Mouse (Mus musculus) intestine, postnatal 0 days (tissue): Measurements from ENCODE around the gene Zfp316. TPM values are rescaled to one million over a fixed set of nuclear protein-coding genes. Genes with fewer than 3 reads are reported as not detected.

ENCODE experiments used
- ATAC-seq: fragments of 200-750 bp; cut with Nextera tagmentation; 2 replicates; pipeline ENCODE4 v1.8.0; 2017; ENCODE audit warnings: mild to moderate bottlenecking, moderate TSS enrichment, moderate library complexity
- H3K27ac ChIP-seq: fragments of 300-500 bp; sonication (generic); 2 replicates; pipeline ENCODE4 v1.5.1; 2014; ENCODE audit warnings: mild to moderate bottlenecking, low read depth, low read length, moderate library complexity
- H3K27me3 ChIP-seq: fragments of 300-500 bp; sonication (generic); replicated peaks from 2 replicates; pipeline ENCODE4 v1.6.1; 2014; ENCODE audit warnings: low read length, mixed read lengths; ENCODE audit not compliant: control insufficient read depth, insufficient read depth
- H3K36me3 ChIP-seq: fragments of 300-500 bp; sonication (generic); 2 replicates; pipeline ENCODE4 v1.6.1; 2014; ENCODE audit warnings: mild to moderate bottlenecking, moderate library complexity; ENCODE audit not compliant: control insufficient read depth, insufficient read depth
- H3K4me1 ChIP-seq: fragments of 300-500 bp; sonication (generic); replicated peaks from 2 replicates; pipeline ENCODE4 v1.6.1; 2014; ENCODE audit warnings: antibody characterized with exemption, low read length, mixed read lengths; ENCODE audit not compliant: control insufficient read depth, insufficient read depth
- H3K4me2 ChIP-seq: fragments of 300-500 bp; sonication (generic); replicated peaks from 2 replicates; pipeline ENCODE4 v1.6.1; 2014; ENCODE audit warnings: low read depth, mild to moderate bottlenecking, moderate library complexity
- H3K4me3 ChIP-seq: fragments of 300-500 bp; sonication (generic); 2 replicates; pipeline ENCODE4 v1.5.1; 2014; ENCODE audit warnings: low read depth, low read length
- H3K9ac ChIP-seq: fragments of 300-500 bp; sonication (generic); 2 replicates; pipeline ENCODE4 v1.6.1; 2014; ENCODE audit warnings: mild to moderate bottlenecking, low read depth, low read length
- H3K9me3 ChIP-seq: fragments of 300-500 bp; sonication (generic); 2 replicates; pipeline ENCODE4 v1.6.1; 2016; ENCODE audit warnings: mixed run types; ENCODE audit not compliant: control insufficient read depth
- CTCF ChIP-seq: sonication (generic); IDR thresholded peaks from 2 replicates; pipeline ENCODE4 v1.5.1; 2016; ENCODE audit warnings: low read depth, mild to moderate bottlenecking, control low read depth, antibody characterized with exemption, moderate library complexity
- WGBS: fragments of 180-500 bp; shearing (Covaris S2); extraction: QIAGEN DNeasy Blood & Tissue Kit; methylation state at CpG from one replicate; pipeline ENCODE4 v1.1.7; 2014; 5-methylcytosine and 5-hydroxymethylcytosine counted together
- polyA plus RNA-seq: library from polyadenylated mRNA; unstranded; fragments of >200 nt; fragmentation: Nextera tagmentation; extraction: Ambion mirVana; gene quantifications from 2 replicates; pipeline ENCODE4 v1.2.1, GENCODE M21; 2015

Zfp316 gene
- polyA plus RNA-seq, 1 experiment from 2014 or later, result 0.86 TPM

GRCm38 (mm10) chr5:143272108-143272507 is 2.3 kb upstream of the Zfp316 start:
- TF ChIP-seq CTCF, result no peak
- Histone ChIP-seq H3K4me1 (0 out of 2 replicates have a peak, but pooled peaks cover 3% of the 10 kb centered on the region), H3K27ac (no peak overlapping the region), H3K9ac (no peak overlapping the region), H3K4me3 (no peak overlapping the region), H3K36me3 (no peaks in the 10 kb centered on the region), H3K9me3 (no peaks in the 10 kb centered on the region), H3K27me3 (no peaks in the 10 kb centered on the region), H3K4me2 (no peak overlapping the region)
- ATAC-seq, result no peak
- 77% methylated on average over 3 of the region's 3 CpGs for WGBS

- Histone ChIP-seq H3K36me3 (no peaks in the 10 kb centered on the region), H3K9me3 (no peaks in the 10 kb centered on the region), H3K4me2 (no peak overlapping the region), H3K4me1 (0 out of 2 replicates have a peak, but pooled peaks cover 3% of the 10 kb centered on the region), H3K9ac (no peak overlapping the region), H3K27me3 (no peaks in the 10 kb centered on the region), H3K27ac (no peak overlapping the region), H3K4me3 (no peak overlapping the region)
- 84% methylated on average over 6 of the region's 6 CpGs for WGBS
- ATAC-seq, result no peak
- TF ChIP-seq CTCF, result no peak
These were observed 1.8 kb upstream of the Zfp316 start for GRCm38 (mm10) chr5:143271642-143272041.

DNA sequence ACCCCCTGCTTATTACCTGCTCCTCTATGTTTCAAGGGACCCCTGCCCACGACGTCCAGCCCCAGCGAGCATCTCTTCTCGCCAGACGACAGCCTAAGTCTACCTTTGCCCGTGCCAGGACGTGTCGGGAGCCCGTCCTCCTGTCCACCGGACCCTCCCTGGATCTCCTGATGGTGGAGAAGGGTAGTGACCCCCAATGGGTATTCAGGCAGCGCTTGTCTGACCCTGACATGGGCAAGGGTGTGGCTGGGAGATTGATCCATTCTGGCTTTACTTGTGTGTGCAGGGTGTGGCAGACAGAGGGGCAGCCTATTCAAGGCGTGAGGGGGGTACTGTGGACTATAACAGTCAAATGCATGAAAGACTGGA is 313 bp upstream of the Zfp316 start:
- peak; percentile 17; the same call in 1 of the 2 replicates for ATAC-seq

GRCm38 (mm10) chr5:143268985-143269362 is 848 bp downstream of the Zfp316 start:
- no peaks in the 10 kb centered on the region; the same call in 1 of the 2 replicates for H3K36me3 ChIP-seq
- ATAC-seq, result no peak
- no peak overlapping the region for H3K9ac ChIP-seq
- no peak for TF ChIP-seq CTCF
- 0 out of 2 replicates have a peak, but pooled peaks cover 3% of the 10 kb centered on the region for H3K4me1 ChIP-seq
- H3K9me3 ChIP-seq, result no peaks in the 10 kb centered on the region
- H3K4me2 ChIP-seq, result peak overlapping the region; percentile 98
- H3K4me3 ChIP-seq, result peak overlapping the region; percentile 94
- WGBS, result 34% methylated on average over 8 of the region's 8 CpGs
- H3K27me3 ChIP-seq, result no peaks in the 10 kb centered on the region
- H3K27ac ChIP-seq, result no peak overlapping the region

More for the DNA sequence above, 313 bp upstream of the Zfp316 start:
- no peak overlapping the region for H3K27ac ChIP-seq
- no peak for TF ChIP-seq CTCF
- H3K9me3 ChIP-seq, result no peaks in the 10 kb centered on the region
- peak overlapping the region; percentile 98 for H3K4me2 ChIP-seq
- 3% methylated on average over 12 of the region's 12 CpGs for WGBS
- H3K4me3 ChIP-seq, result peak overlapping the region; percentile 94
- peak overlapping the region; percentile 68 for H3K9ac ChIP-seq
- no peaks in the 10 kb centered on the region for H3K27me3 ChIP-seq
- H3K4me1 ChIP-seq, result 0 out of 2 replicates have a peak, but pooled peaks cover 3% of the 10 kb centered on the region
- H3K36me3 ChIP-seq, result no peaks in the 10 kb centered on the region

GRCm38 (mm10) chr5:143266794-143267193 is 3.0 kb downstream of the Zfp316 start:
- Histone ChIP-seq H3K27ac (no peak overlapping the region), H3K4me1 (0 out of 2 replicates have a peak, but pooled peaks cover 3% of the 10 kb centered on the region), H3K36me3 (peaks cover 14% of the 10 kb centered on the region; the same call in 1 of the 2 replicates), H3K4me3 (no peak overlapping the region), H3K9me3 (no peaks in the 10 kb centered on the region), H3K9ac (no peak overlapping the region), H3K27me3 (no peaks in the 10 kb centered on the region), H3K4me2 (no peak overlapping the region)
- 87% methylated on average over 6 of the region's 6 CpGs for WGBS
- no peak for TF ChIP-seq CTCF
- ATAC-seq, result no peak

GRCm38 (mm10) chr5:143265409-143265808 is 4.4 kb downstream of the Zfp316 start:
- Histone ChIP-seq H3K4me2 (no peak overlapping the region), H3K4me1 (0 out of 2 replicates have a peak, but pooled peaks cover 3% of the 10 kb centered on the region), H3K27ac (no peak overlapping the region), H3K36me3 (peaks cover 17% of the 10 kb centered on the region; the same call in 1 of the 2 replicates), H3K4me3 (no peak overlapping the region), H3K9me3 (no peaks in the 10 kb centered on the region), H3K27me3 (no peaks in the 10 kb centered on the region), H3K9ac (no peak overlapping the region)
- TF ChIP-seq CTCF, result no peak
- ATAC-seq, result no peak
- WGBS, result 50% methylated on average over 1 of the region's 1 CpGs
